Mouse (Mus musculus) cerebellum, postnatal 25 days (tissue): ENCODE results near the gene Nmt1.

Source experiments
- DNase-seq, 2 experiments: peaks; one replicate each; pipeline ENCODE4 v3.0.0; 2021; ENCODE audit warnings: mixed read lengths in 2 of 2

The Nmt1 gene

DNA sequence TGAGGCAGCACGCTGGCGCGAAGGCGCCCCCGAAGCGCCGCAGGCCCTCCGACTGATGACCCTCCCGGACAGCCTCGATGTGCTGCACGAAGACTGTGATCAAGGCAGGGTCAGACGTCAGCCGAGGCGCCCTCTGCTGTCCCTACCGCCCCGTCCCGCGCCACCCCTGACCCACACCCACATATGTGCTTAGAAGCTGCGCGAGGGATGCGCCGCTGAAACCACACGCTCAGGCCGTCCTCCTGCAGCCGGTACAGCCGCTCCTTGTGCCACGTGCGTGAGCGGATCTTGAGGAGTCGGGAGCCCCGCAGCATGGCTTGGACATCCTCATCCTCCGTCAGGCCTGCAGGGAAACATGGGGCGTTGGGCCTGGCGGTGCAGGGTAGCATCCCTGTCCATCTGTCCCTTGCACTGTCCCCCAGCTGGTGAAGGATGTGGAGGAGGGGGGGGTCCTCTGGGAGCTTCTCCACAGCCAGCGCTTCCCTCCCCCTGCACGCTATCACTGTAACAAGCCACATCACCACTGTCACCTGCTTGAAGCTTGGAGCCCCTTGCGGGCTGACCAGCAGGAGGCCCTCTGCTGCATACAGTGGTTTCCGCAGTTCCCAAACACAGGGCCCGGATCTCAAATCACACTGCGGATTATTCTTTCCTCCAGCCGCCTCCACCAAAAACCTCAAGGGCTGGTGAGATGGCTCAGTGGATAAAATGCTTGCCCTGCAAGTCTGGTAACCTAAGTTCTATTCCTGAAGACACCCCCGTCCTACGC is 52.5 kb downstream of the Nmt1 start:
- peak in 1 of 2 experiments; percentile 40 for DNase-seq

DNA sequence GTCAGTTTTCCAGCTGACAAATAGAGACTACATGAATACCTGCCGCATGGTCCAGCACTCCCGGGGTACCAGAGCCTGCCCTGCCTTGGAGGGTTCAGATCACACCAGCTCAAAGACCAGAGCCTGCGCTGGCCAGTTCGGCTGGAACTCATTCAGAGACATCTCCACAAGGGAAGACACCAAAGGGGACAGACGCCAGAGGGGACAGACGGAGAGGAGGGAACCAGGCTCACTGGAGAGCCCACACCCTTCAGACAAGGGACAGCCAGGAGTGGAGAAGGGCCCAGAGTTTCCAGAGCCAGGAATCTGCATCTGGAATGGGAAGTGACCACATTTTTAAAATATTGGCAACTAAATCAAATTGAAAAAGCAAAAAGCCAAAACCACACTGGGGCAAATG is 53.6 kb downstream of the Nmt1 start:
- no peak for DNase-seq

DNA sequence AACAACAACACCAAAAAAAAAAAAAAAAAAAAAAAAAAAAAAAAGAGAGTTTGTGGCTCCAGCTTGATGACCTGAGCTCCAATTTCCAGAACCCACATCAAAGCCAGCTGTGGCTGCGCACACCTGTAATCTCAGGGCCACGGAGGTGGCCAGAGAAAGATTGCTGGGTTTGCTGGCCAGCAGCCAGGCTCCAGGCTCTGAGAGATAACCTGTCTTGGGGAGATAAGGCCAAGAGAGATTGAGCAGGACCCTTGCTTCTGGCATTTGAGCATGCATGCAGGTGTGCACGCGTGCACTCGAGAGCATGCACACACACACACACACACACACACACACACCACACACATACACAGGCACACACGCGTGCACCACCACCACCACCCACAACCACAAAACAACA is 65.3 kb downstream of the Nmt1 start:
- DNase-seq: no peak

- DNase-seq: no peak
Observed at GRCm38 (mm10) chr11:103093862-103094833, 66.2 kb downstream of the Nmt1 start.

- no peak for DNase-seq
Observed at GRCm38 (mm10) chr11:103095107-103095670, 67.2 kb downstream of the Nmt1 start.

- DNase-seq: no peak
Observed at GRCm38 (mm10) chr11:103095801-103096200, 67.8 kb downstream of the Nmt1 start.

DNA sequence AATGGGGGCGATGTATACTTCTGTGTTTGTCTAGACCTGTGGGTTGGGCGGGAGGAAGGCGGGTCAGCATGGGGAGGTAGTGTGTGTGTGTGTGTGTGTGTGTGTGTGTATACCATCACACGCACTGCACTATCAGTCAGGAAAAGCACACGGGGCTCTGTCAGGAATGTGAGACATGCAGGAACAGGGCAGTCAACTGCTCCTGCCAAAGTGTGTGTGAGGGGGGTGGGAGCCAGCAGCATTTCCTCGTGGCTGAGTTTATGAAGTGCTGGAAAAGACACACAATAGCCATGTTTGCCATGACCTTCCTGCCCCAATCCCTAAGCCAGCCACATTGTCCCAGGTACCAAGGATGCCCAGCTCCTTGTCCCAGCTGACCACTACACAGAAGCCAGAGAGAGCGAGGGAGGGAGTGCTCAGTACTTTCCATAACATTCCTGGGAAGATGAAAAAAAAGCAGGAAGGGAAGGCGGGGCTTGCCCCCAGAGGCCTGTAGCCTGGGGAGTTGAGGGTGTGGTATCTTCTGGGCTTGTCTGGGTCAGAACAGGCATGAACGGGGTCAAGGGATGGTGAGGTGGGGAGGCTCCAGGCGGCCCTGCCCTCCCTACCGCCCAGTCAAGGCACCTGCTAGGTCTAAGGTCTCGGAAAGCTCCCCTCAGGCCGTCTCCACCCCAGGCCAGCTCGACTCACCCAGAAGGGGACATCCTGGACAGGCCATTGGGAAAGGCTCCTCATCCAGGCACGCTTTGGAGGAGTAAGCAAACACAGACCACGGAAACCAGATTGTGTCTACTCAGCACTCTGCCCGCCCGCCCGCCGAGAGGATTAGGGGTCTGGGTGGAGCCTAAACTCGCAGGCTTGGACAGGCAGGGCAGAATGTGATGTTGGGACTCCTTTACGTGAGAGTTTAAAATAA is 69.2 kb downstream of the Nmt1 start:
- DNase-seq: no peak

DNA sequence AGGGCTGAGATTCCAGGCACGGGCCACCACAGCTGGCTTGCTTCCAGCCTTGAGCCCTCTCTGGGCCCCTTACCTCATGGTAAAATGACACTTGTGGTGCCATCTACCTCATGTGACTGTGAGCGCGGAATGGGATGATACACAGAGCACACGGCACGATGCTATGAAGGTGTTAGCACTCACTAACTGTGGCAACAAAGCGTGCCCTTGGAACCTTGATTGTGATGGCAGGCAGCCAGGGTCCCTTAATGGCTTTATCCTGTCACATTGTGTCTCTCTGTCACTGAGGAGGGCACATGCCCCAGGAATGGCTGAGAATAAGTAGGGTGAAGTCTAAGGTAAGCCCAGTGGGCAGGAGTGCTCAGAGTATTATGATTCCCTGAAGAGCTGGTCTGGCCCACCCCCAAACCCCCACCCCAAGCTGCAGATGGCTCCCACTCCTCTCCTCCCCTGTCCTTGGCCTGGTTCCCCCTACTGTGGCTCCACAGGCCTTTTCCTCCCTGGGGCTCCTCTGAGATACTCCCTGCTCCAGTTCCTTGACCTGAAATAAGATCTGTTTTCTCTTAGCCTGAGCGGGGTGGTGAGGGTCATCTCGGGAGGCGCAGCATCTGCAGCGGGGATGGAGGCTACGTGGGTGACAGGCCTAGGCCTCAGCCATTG is 70.7 kb downstream of the Nmt1 start:
- peak in 1 of 2 experiments; percentile 48 for DNase-seq

- peak in 1 of 2 experiments; percentile 22 for DNase-seq
Observed at GRCm38 (mm10) chr11:103099352-103099940, 71.5 kb downstream of the Nmt1 start.

- DNase-seq: no peak
Observed at GRCm38 (mm10) chr11:103100361-103100760, 72.4 kb downstream of the Nmt1 start.

DNA sequence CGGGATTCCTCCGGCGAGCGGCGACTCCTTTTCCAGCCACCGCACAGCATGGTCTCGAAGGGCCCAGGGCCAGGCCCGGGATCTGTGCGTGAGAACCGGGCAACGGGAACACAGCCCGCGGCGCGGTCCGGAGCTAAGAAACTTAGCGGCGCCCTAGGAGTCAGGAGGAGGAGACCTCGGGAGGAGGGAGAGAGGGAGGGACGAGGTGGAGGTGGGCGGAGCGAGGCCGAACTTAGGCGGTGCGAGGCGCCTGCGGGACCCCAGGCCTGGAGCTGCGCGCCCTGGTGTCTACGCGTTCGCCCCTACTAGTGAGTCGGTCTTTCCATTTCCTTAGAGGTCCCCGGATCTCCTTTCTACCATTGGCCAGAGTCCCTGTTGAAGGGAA is 73.5 kb downstream of the Nmt1 start, which contains the start of the genes Plcd3 and Acbd4:
TSS of gene Plcd3 (minus strand) at position 178 of the 385 bp plus-strand sequence.
TSS of gene Acbd4 (plus strand) at position 202 of the 385 bp plus-strand sequence.
- DNase-seq: peak; percentile 75 to 84

GRCm38 (mm10) chr11:103101866-103102501 is 74.0 kb downstream of the Nmt1 start:
- DNase-seq: peak; percentile 77 to 84

DNA sequence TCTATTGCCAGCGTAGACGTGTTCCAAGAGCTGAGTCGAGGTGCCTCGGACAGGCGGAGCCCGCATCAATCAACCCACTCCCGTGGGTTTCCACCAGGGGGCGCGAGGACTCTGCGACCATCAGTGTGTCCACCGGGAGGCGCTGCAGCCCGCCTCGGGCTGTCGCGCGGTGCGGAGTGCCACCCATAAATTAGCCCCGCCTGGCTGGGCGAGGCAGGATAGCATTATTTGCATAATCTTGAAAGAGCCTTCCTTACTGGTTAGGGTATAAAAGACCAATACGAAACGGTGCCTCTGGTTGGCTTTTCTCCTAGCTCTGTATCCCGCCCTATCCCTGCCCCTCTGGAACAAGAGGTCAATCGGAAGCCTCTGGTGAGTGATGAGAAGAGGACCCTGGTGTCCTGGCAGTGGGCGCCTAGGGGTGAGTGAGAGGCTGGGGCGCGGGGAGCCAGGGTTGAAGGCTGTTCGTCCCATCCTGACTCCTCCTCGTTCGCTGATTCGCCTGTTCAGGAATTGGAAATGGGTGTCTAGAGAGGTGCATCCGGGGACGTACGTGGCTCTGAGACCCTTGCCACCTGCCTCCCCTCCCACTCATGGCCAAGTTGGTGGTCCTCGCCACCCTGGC is 74.8 kb downstream of the Nmt1 start:
- peak; percentile 99 to 100 for DNase-seq

DNA sequence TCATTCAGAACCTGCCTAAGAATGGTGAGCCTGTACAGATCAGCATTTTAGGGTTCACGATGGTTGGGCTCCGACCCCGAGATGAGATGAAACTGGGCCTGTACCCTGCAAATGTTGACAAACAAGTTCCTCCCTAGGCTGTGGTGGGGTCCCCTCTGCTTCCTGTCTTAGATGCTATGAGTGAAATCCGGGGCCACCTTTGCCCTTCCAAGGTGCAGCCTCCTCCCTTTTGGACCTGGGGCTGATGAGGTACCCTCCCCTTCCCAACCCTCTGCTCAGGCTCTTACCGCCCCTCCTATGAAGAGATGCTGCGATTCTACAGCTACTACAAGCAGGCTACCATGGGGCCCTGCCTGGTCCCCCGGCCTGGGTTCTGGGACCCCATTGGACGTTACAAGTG is 75.6 kb downstream of the Nmt1 start:
- DNase-seq: no peak

DNA sequence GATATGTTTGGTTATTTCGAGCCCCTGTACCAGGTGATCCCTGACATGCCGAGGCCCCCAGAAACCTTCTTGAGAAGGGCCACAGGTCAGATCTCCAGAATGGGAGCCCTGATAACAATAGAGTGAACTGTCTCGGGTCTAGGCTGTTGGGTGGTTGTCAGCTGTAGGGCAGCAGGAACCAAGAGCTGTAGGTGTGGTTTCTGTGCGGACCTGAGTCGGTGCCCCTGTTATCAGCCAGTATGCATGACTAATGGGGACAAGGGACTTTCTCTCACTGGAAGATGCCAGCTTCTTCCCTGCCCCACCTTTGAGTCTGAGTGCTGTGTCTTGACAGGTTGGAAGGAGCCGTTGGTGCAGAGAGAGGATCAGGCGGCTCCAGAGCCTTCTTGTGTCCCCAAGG is 76.5 kb downstream of the Nmt1 start:
- no peak for DNase-seq

- no peak for DNase-seq
Observed at GRCm38 (mm10) chr11:103105180-103105725, 77.3 kb downstream of the Nmt1 start.

- DNase-seq: no peak
Observed at GRCm38 (mm10) chr11:103105810-103106209, 77.8 kb downstream of the Nmt1 start.

DNA sequence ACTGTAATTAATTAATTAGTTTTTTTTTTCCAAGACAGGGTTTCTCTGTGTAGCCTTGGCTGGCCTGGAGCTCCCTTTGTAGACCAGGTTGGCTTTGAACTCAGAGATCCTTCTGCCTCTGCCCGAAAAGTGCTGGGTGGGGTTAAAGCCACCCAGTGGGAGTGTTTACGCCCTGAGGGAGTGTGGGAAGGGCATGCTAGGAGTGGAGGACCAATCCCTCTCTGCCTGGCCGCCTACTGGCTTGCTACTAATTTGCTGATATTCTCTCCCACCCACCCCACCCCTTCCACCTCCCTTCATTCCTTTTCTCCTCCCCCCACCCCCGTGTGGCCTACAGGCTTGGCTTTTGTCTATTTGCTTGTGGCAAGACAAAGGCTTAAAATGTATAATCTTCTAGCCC is 78.4 kb downstream of the Nmt1 start:
- DNase-seq: no peak

DNA sequence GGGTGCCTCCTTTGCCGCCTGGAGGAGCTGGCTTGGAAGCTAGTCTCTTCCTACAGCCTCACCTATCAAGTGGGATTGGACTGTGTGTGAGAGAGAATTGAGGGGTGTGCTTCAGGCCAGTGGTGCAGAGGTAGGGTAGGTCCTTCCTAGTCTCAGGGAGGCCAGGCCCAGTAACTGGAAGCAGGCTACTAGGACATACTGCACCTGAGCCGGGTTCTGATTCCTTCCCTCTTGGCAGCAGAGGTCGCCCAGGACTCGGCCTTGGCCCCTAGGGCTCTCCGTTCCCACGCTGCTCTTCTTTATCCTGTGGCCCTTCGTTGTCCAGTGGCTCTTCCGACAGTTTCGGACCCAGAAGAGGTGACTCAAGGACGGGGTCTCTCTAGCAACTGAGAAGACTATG is 83.3 kb downstream of the Nmt1 start:
- DNase-seq: no peak
